Mouse (Mus musculus): ENCODE measurements around the gene Rpgr. TPM values are rescaled to one million over a fixed set of nuclear protein-coding genes. Genes with fewer than 3 reads are reported as not detected.
A peak's percentile ranks its signal among the peaks of the same experiment; 100 is the strongest.

Gene Rpgr
- total RNA-seq, 2 experiments from 2014 or later, result 23.6 TPM

GRCm38 (mm10) chrX:10095797-10096196, 120.9 kb downstream of the Rpgr start:
- intact Hi-C loops (cut with DNase I), result no loop called here
- no peak for DNase-seq (ENCODE audit: extremely low spot score in 1 of 2, low spot score in 2 of 2)

GRCm38 (mm10) chrX:10080385-10080784, 136.3 kb downstream of the Rpgr start:
- DNase-seq (ENCODE audit: extremely low spot score in 1 of 2, low spot score in 2 of 2), result no peak
- intact Hi-C loops (cut with DNase I), result no loop called here

- intact Hi-C loops (cut with DNase I), result no loop called here
- no peak for DNase-seq (ENCODE audit: extremely low spot score in 1 of 2, low spot score in 2 of 2)
These were observed 136.7 kb downstream of the Rpgr start for GRCm38 (mm10) chrX:10079981-10080380.

- no peak for DNase-seq (ENCODE audit: extremely low spot score in 1 of 2, low spot score in 2 of 2)
- intact Hi-C loops (cut with DNase I), result no loop called here
These were observed 142.8 kb downstream of the Rpgr start for GRCm38 (mm10) chrX:10073966-10074365.

GRCm38 (mm10) chrX:10071529-10071928, 145.2 kb downstream of the Rpgr start:
- no peak for DNase-seq (ENCODE audit: extremely low spot score in 1 of 2, low spot score in 2 of 2)
- intact Hi-C loops (cut with DNase I), result no loop called here

GRCm38 (mm10) chrX:10070689-10071088, 146.0 kb downstream of the Rpgr start:
- intact Hi-C loops (cut with DNase I), result no loop called here
- peak; percentile 16 to 42 for DNase-seq (ENCODE audit: extremely low spot score in 1 of 2, low spot score in 2 of 2)

GRCm38 (mm10) chrX:10069405-10069804, 147.3 kb downstream of the Rpgr start:
- intact Hi-C loops (cut with DNase I), result loop anchor here (10.0 kb wide), 1 partner anchor 945 kb away; no protein-coding TSS in a partner anchor
- no peak for DNase-seq (ENCODE audit: extremely low spot score in 1 of 2, low spot score in 2 of 2)

GRCm38 (mm10) chrX:10063781-10064180, 152.9 kb downstream of the Rpgr start:
- intact Hi-C loops (cut with DNase I), result loop anchor here (10.0 kb wide), 1 partner anchor 939 kb away; no protein-coding TSS in a partner anchor
- no peak for DNase-seq (ENCODE audit: extremely low spot score in 1 of 2, low spot score in 2 of 2)

- no peak for DNase-seq (ENCODE audit: extremely low spot score in 1 of 2, low spot score in 2 of 2)
- intact Hi-C loops (cut with DNase I), result loop anchor here (10.0 kb wide), 1 partner anchor 939 kb away; no protein-coding TSS in a partner anchor
These were observed 153.4 kb downstream of the Rpgr start for GRCm38 (mm10) chrX:10063361-10063760.

- no peak for DNase-seq (ENCODE audit: extremely low spot score in 1 of 2, low spot score in 2 of 2)
- intact Hi-C loops (cut with DNase I), result loop anchor here (10.0 kb wide), 1 partner anchor 937 kb away; no protein-coding TSS in a partner anchor
These were observed 154.5 kb downstream of the Rpgr start for GRCm38 (mm10) chrX:10062201-10062600.

GRCm38 (mm10) chrX:10034666-10035065, 182.1 kb downstream of the Rpgr start:
- intact Hi-C loops (cut with DNase I), result no loop called here
- no peak for DNase-seq (ENCODE audit: extremely low spot score in 1 of 2, low spot score in 2 of 2)

Other genes with a start within 250 kb of the Rpgr start
- gene Srpx, start 99.2 kb downstream of the Rpgr start, total RNA-seq (2021), result 1 to 10 TPM in 1 of 2 experiments, under 1 TPM in 1; 0.84 to 1.2 TPM
- not detected for gene Otc, start 35.4 kb upstream of the Rpgr start, total RNA-seq (2021)

Measured in left cerebral cortex, postnatal 10 days (tissue).